Mouse (Mus musculus) olfactory bulb, adult 2 months (tissue): ENCODE data around the gene Ap2a1. TPM values are rescaled to one million over a fixed set of nuclear protein-coding genes. Genes with fewer than 3 reads are reported as not detected.

Experiments used
- H3K27ac ChIP-seq: fragments of 200-500 bp; 2 replicates; pipeline ENCODE4 v1.5.1; 2012; ENCODE audit warnings: low read depth, low read length; ENCODE audit not compliant: insufficient read depth
- H3K4me1 ChIP-seq: fragments of 200-500 bp; 2 replicates; pipeline ENCODE4 v1.6.1; 2012; ENCODE audit warnings: low read length; ENCODE audit not compliant: control insufficient read depth, insufficient read depth
- H3K4me3 ChIP-seq: fragments of 200-500 bp; 2 replicates; pipeline ENCODE4 v1.5.1; 2012; ENCODE audit warnings: mild to moderate bottlenecking, low read depth, low read length, moderate library complexity; ENCODE audit not compliant: insufficient read depth
- CTCF ChIP-seq: fragments of 200-500 bp; IDR thresholded peaks from 2 replicates; pipeline ENCODE4 v1.5.1; 2012; ENCODE audit warnings: low read depth, mild to moderate bottlenecking, low read length, moderate library complexity; ENCODE audit not compliant: insufficient read depth
- POLR2A ChIP-seq: fragments of 200-500 bp; IDR thresholded peaks from 2 replicates; pipeline ENCODE4 v1.6.1; 2012; ENCODE audit warnings: mild to moderate bottlenecking, low read depth, low read length, moderate library complexity; ENCODE audit not compliant: insufficient read depth
- WGBS: fragments of 180-500 bp; shearing (Covaris S2); methylation state at CpG from one replicate; pipeline ENCODE4 v1.1.7; 2018; 5-methylcytosine and 5-hydroxymethylcytosine counted together
- polyA plus RNA-seq: library from polyadenylated mRNA; stranded (reverse); fragments of >200 nt; gene quantifications from 2 replicates; pipeline ENCODE4 v1.2.4, GENCODE M21; 2012; ENCODE audit warnings: low replicate concordance; ENCODE audit not compliant: missing spikeins, insufficient read depth, insufficient read length

The Ap2a1 gene
- polyA plus RNA-seq, 1 experiment = not detected

- H3K27ac ChIP-seq = peak within 1 kb of the TSS; percentile 93
- 4% methylated on average over 29 of the region's 29 CpGs for WGBS
- H3K4me1 ChIP-seq = peaks cover 35% of the 10 kb centered on the region
- peak within 1 kb of the TSS; percentile 83 for H3K4me3 ChIP-seq
- no peak for TF ChIP-seq POLR2A
- TF ChIP-seq CTCF = no peak
Observed at GRCm38 (mm10) chr7:44869697-44870528, 59.4 kb downstream of the Ap2a1 start, which contains the start of gene Ptov1. Ptov1 (minus strand) TSS chr7:44869788.

DNA sequence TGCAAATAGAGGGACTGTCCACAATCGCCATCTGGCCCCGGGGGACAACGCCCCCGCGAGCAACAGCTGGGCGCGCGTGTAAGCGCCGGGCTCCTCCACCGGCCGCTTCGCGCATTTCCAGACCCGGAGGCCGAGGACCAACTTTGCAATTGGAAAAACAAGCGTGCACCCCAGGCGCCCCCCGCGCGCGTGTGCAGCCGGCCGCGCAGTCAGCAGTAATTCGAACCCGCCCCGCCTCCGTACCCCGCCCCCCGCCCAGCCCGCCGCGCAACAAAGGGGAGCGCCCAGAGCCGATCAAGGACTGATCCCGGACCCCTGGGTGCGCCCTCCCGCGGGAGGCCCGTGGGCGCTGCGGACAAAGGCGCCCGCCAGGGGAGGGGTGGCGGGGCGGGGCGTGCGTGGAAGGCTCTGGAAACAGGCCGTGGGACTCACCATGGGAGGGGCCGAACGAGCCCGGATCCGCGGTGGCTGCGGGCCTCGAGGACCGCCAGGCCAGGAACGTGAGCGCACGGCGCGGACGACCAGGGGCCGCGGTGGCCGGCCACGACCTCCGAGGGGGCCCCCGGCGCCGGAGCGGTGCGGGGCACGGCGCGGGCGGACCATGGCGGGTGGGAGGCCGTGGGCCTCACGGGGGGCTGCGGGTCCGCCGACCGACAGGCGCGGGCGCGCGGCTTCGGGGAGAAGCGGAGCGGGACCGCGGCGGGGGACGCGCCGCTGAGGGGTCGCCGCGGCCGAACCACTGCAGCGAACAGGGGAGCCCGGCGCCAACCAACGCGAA is 60.2 kb downstream of the Ap2a1 start:
- peak overlapping the region; percentile 93 for H3K27ac ChIP-seq
- H3K4me1 ChIP-seq = peaks cover 43% of the 10 kb centered on the region
- WGBS = under 1% methylated on average over 108 of the region's 108 CpGs
- peak overlapping the region; percentile 83 for H3K4me3 ChIP-seq
- TF ChIP-seq POLR2A (peak; percentile 68), CTCF (no peak)

GRCm38 (mm10) chr7:44868465-44868864 is 60.8 kb downstream of the Ap2a1 start:
- TF ChIP-seq POLR2A (no peak), CTCF (no peak)
- H3K4me1 ChIP-seq = peaks cover 48% of the 10 kb centered on the region
- H3K27ac ChIP-seq = no peak overlapping the region
- peak overlapping the region; percentile 83 for H3K4me3 ChIP-seq
- WGBS = 3% methylated on average over 16 of the region's 16 CpGs

DNA sequence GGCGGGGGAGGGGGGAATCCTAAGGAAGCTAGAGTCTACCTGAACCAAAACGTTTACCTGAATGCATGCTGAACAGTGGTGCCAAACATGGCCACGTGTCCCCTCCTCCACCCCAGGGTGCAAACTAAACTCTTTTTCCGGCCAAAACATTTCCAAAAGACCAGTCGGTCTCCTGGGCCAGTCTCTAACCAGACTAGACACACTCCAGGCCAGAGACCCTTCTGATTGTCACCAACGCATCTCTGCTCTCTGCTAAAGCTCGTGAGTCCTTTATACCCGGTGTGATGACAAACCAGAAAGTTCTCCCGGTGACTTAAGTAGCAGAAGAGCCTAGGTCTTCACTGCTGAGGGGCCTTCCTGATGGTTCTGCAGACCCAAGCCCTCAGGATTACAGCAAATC is 61.5 kb downstream of the Ap2a1 start:
- H3K4me1 ChIP-seq = peaks cover 52% of the 10 kb centered on the region
- TF ChIP-seq CTCF (no peak), POLR2A (no peak)
- H3K27ac ChIP-seq = no peak overlapping the region
- WGBS = 19% methylated on average over 9 of the region's 9 CpGs
- peak overlapping the region; percentile 83 for H3K4me3 ChIP-seq

GRCm38 (mm10) chr7:44867010-44867702 is 62.1 kb downstream of the Ap2a1 start:
- peaks cover 55% of the 10 kb centered on the region for H3K4me1 ChIP-seq
- no peak for TF ChIP-seq POLR2A
- TF ChIP-seq CTCF = no peak
- peak overlapping the region; percentile 83 for H3K4me3 ChIP-seq
- no peak overlapping the region for H3K27ac ChIP-seq
- WGBS = 35% methylated on average over 19 of the region's 19 CpGs

GRCm38 (mm10) chr7:44866276-44867009 is 62.9 kb downstream of the Ap2a1 start:
- H3K4me3 ChIP-seq = no peak overlapping the region
- 15% methylated on average over 15 of the region's 15 CpGs for WGBS
- TF ChIP-seq POLR2A (no peak), CTCF (no peak)
- peaks cover 55% of the 10 kb centered on the region for H3K4me1 ChIP-seq
- H3K27ac ChIP-seq = no peak overlapping the region

- TF ChIP-seq POLR2A (no peak), CTCF (no peak)
- 49% methylated on average over 24 of the region's 24 CpGs for WGBS
- H3K4me1 ChIP-seq = peaks cover 67% of the 10 kb centered on the region
- H3K4me3 ChIP-seq = no peak overlapping the region
- no peak overlapping the region for H3K27ac ChIP-seq
Observed at GRCm38 (mm10) chr7:44864595-44865542, 64.4 kb downstream of the Ap2a1 start.
